Mouse (Mus musculus) CH12.LX (cell line): ENCODE measurements around the gene Htr1f. TPM values are rescaled to one million over a fixed set of nuclear protein-coding genes. Genes with fewer than 3 reads are reported as not detected.

Experiments
- DNase-seq: peaks from one replicate; pipeline ENCODE4 v3.0.0-alpha.2; 2013; ENCODE audit errors: extremely low read depth
- H3K27ac ChIP-seq: 2 replicates; pipeline ENCODE4 v1.5.1; 2012; ENCODE audit warnings: low read depth, mild to moderate bottlenecking, control low read depth, moderate library complexity; ENCODE audit not compliant: insufficient read depth
- H3K27me3 ChIP-seq: replicated peaks from 2 replicates; pipeline ENCODE3; 2012; ENCODE audit warnings: inconsistent platforms
- H3K36me3 ChIP-seq, 2 experiments: replicated peaks in 1 of 2; 2 replicates each; pipeline versions ENCODE3 to v1.6.1; 2012; ENCODE audit warnings: inconsistent platforms in 1 of 2, low read length in 1 of 2, mild to moderate bottlenecking in 1 of 2, mixed read lengths in 1 of 2, moderate library complexity in 1 of 2; ENCODE audit not compliant: control insufficient read depth in 1 of 2, insufficient read depth in 1 of 2
- H3K4me1 ChIP-seq, 2 experiments: 2 replicates each; pipeline ENCODE4 v1.6.1; 2012; ENCODE audit warnings: inconsistent platforms in 1 of 2, moderate library complexity in 1 of 2; ENCODE audit not compliant: insufficient read depth in 2 of 2, control insufficient read depth in 1 of 2
- H3K4me2 ChIP-seq: 2 replicates; pipeline ENCODE4 v1.6.1; 2012; ENCODE audit warnings: low read depth, mild to moderate bottlenecking, control low read depth; ENCODE audit not compliant: poor library complexity, insufficient read depth, severe bottlenecking
- H3K4me3 ChIP-seq, 3 experiments: fragments of 150-350 bp in 1 of 3; sonication (generic) in 1 of 3; replicated peaks in 1 of 3; 2 replicates each; pipeline versions ENCODE3 to v1.5.1; 2011 to 2012; ENCODE audit warnings: low read depth in 2 of 3, low read length in 2 of 3, mild to moderate bottlenecking in 2 of 3, moderate library complexity in 2 of 3, control low read depth in 1 of 3, improper control_type of control experiment in 1 of 3, inconsistent platforms in 1 of 3, mixed read lengths in 1 of 3; ENCODE audit not compliant: poor library complexity in 1 of 3
- H3K79me2 ChIP-seq: replicated peaks from 2 replicates; pipeline ENCODE4 v1.6.1; 2012; ENCODE audit warnings: mild to moderate bottlenecking, moderate library complexity; ENCODE audit not compliant: control insufficient read depth, poor library complexity, insufficient read depth, severe bottlenecking; ENCODE audit errors: extremely low read depth
- H3K9ac ChIP-seq: 2 replicates; pipeline ENCODE4 v1.6.1; 2012; ENCODE audit warnings: low read depth, mild to moderate bottlenecking, control low read depth, moderate library complexity; ENCODE audit not compliant: insufficient read depth
- H3K9me3 ChIP-seq: replicated peaks from 2 replicates; pipeline ENCODE3; 2012; ENCODE audit warnings: low read length, inconsistent platforms, mixed read lengths
- CHD1 ChIP-seq: IDR thresholded peaks from 2 replicates; pipeline ENCODE4 v1.6.1; 2012; ENCODE audit warnings: low read depth, low read length, improper control_type of control experiment, inconsistent platforms
- CHD2 ChIP-seq: IDR thresholded peaks from 2 replicates; pipeline ENCODE4 v1.6.1; 2011; ENCODE audit warnings: low read length, improper control_type of control experiment
- CTCF ChIP-seq, 2 experiments: IDR thresholded peaks in 1 of 2; conservative IDR thresholded peaks in 1 of 2; 2 replicates each; pipeline ENCODE4 v1.5.1; 2011 to 2012; ENCODE audit warnings: low read depth in 2 of 2, low read length in 2 of 2, improper control_type of control experiment in 1 of 2, inconsistent platforms in 1 of 2, mild to moderate bottlenecking in 1 of 2, moderate library complexity in 1 of 2
- ELF1 ChIP-seq: IDR thresholded peaks from 2 replicates; pipeline ENCODE4 v1.6.1; 2014; ENCODE audit warnings: low read depth, mild to moderate bottlenecking, inconsistent platforms, low read length, improper control_type of control experiment
- EP300 ChIP-seq: IDR thresholded peaks from 2 replicates; pipeline ENCODE4 v1.6.1; 2011; ENCODE audit warnings: low read length, improper control_type of control experiment
- ETS1 ChIP-seq: conservative IDR thresholded peaks from 2 replicates; pipeline ENCODE4 v1.6.1; 2012; ENCODE audit warnings: low read depth, mild to moderate bottlenecking, inconsistent platforms, low read length, improper control_type of control experiment, moderate library complexity
- GABPA ChIP-seq: IDR thresholded peaks from 2 replicates; pipeline ENCODE4 v1.6.1; 2012; ENCODE audit warnings: low read depth, low read length, improper control_type of control experiment, inconsistent platforms; ENCODE audit not compliant: insufficient replicate concordance
- JUN ChIP-seq: IDR thresholded peaks from 2 replicates; pipeline ENCODE4 v1.6.1; 2011; ENCODE audit warnings: low read depth, mild to moderate bottlenecking, low read length, improper control_type of control experiment, moderate library complexity; ENCODE audit not compliant: insufficient read depth
- MAFK ChIP-seq: IDR thresholded peaks from 2 replicates; pipeline ENCODE4 v1.6.1; 2011; ENCODE audit warnings: low read length, improper control_type of control experiment; ENCODE audit not compliant: insufficient replicate concordance
- MAX ChIP-seq: IDR thresholded peaks from 2 replicates; pipeline ENCODE4 v1.6.1; 2011; ENCODE audit warnings: low read length, improper control_type of control experiment
- MEF2A ChIP-seq: IDR thresholded peaks from 2 replicates; pipeline ENCODE4 v1.6.1; 2014; ENCODE audit warnings: low read depth, mild to moderate bottlenecking, inconsistent platforms, low read length, improper control_type of control experiment, borderline replicate concordance
- MXI1 ChIP-seq: IDR thresholded peaks from 2 replicates; pipeline ENCODE4 v1.6.1; 2011; ENCODE audit warnings: mild to moderate bottlenecking, low read depth, low read length, improper control_type of control experiment
- POLR2A ChIP-seq: IDR thresholded peaks from 2 replicates; pipeline ENCODE4 v1.6.1; 2011; ENCODE audit warnings: low read depth, mild to moderate bottlenecking, improper control_type of control experiment, low read length
- POLR2AphosphoS2 ChIP-seq: IDR thresholded peaks from 2 replicates; pipeline ENCODE4 v1.6.1; 2011; ENCODE audit warnings: low read depth, low read length, improper control_type of control experiment
- RAD21 ChIP-seq: IDR thresholded peaks from 2 replicates; pipeline ENCODE4 v1.6.1; 2011; ENCODE audit warnings: low read depth, mild to moderate bottlenecking, low read length, improper control_type of control experiment, moderate library complexity
- RCOR1 ChIP-seq: conservative IDR thresholded peaks from 2 replicates; pipeline ENCODE4 v1.6.1; 2012; ENCODE audit warnings: low read depth, mild to moderate bottlenecking, inconsistent platforms, low read length, improper control_type of control experiment
- SIN3A ChIP-seq: IDR thresholded peaks from 2 replicates; pipeline ENCODE4 v1.6.1; 2012; ENCODE audit warnings: low read length, improper control_type of control experiment, inconsistent platforms
- SMC3 ChIP-seq: IDR thresholded peaks from 2 replicates; pipeline ENCODE4 v1.6.1; 2011; ENCODE audit warnings: low read depth, low read length, improper control_type of control experiment
- TCF12 ChIP-seq: IDR thresholded peaks from 2 replicates; pipeline ENCODE4 v1.6.1; 2014; ENCODE audit warnings: low read depth, mild to moderate bottlenecking, inconsistent platforms, low read length, improper control_type of control experiment
- UBTF ChIP-seq: IDR thresholded peaks from 2 replicates; pipeline ENCODE4 v1.6.1; 2012; ENCODE audit warnings: low read depth, mild to moderate bottlenecking, inconsistent platforms, low read length, improper control_type of control experiment, moderate library complexity
- USF1 ChIP-seq: IDR thresholded peaks from 2 replicates; pipeline ENCODE4 v1.6.1; 2014; ENCODE audit warnings: low read depth, mild to moderate bottlenecking, inconsistent platforms, low read length, improper control_type of control experiment
- USF2 ChIP-seq: conservative IDR thresholded peaks from 2 replicates; pipeline ENCODE4 v1.6.1; 2011; ENCODE audit warnings: low read depth, low read length, improper control_type of control experiment
- ZNF384 ChIP-seq: IDR thresholded peaks from 2 replicates; pipeline ENCODE4 v1.6.1; 2012; ENCODE audit warnings: low read depth, low read length, improper control_type of control experiment, inconsistent platforms
- dilution Hi-C: fragments of 300-500 bp; cut with MboI; formaldehyde crosslinking; loops from 2 replicates; pipeline ENCODE4 v1.14.3; 2020; ENCODE audit warnings: low sequenced_read_pairs; ENCODE audit not compliant: extremely low pct_unique_long_range_greater_than_20kb, extremely low pct_ligation_motif_present
- in situ Hi-C: fragments of 300-500 bp; cut with MboI; formaldehyde crosslinking; loops from 3 replicates; pipeline ENCODE4 v1.14.3; 2019; ENCODE audit warnings: low sequenced_read_pairs, low pct_ligation_motif_present, low pct_unique_long_range_greater_than_20kb, mixed read lengths
- polyA plus RNA-seq: library from polyadenylated mRNA; unstranded; fragments of >175 nt; gene quantifications from 2 replicates; pipeline ENCODE4 v1.2.1, GENCODE M21; 2012; ENCODE audit warnings: low read depth; ENCODE audit not compliant: insufficient read length
- total RNA-seq, 2 experiments: library from RNA; depleted of rRNA; stranded (reverse); fragments of 300-350 nt in 1 of 2; fragments of >200 nt in 1 of 2; gene quantifications; 2 replicates each; pipeline ENCODE4 v1.2.3; 2012 to 2014

Htr1f gene
- total and polyA plus RNA-seq, 3 experiments, result not detected

DNA sequence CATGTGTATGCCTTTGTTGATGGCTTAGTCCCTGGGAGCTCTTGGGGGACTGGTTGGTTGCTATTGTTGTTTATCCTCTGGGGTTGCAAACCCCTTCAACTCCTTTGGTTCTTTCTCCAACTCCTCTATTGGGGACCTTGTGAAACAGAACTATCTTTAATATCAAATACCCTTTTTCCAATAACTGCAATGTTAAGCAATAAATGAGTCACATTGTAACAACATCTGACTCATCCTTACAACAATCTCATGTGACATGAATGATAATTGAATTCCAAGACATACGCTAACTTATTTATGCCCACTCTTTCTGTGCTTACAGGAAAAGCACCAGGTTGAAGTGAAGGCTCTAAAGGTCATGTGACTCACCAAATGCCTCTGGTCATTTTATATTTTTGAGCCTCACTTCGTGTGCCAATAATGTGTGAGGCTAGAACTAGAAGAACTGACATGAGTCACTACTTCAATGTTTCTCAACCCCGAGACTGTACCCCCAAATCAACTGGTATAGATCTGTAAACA is 116.3 kb downstream of the Htr1f start:
- Histone ChIP-seq H3K27me3 (no peaks in the 10 kb centered on the region), H3K4me1 (no peaks in the 10 kb centered on the region), H3K9ac (no peak overlapping the region), H3K36me3 (no peaks in the 10 kb centered on the region), H3K9me3 (no peaks in the 10 kb centered on the region), H3K27ac (no peak overlapping the region)
- dilution Hi-C loops, result no loop called here
- no peak for DNase-seq
- no peak for TF ChIP-seq MEF2A
- no peak for TF ChIP-seq TCF12
- TF ChIP-seq USF1, result no peak
- TF ChIP-seq SMC3, result no peak
- TF ChIP-seq MAFK, result no peak
- TF ChIP-seq USF2, result no peak
- no peak for TF ChIP-seq ZNF384
- TF ChIP-seq JUN, result no peak
- TF ChIP-seq ELF1, result no peak
- no peak for TF ChIP-seq EP300
- no peak for TF ChIP-seq ETS1
- TF ChIP-seq CHD2, result no peak
- TF ChIP-seq UBTF, result no peak
- TF ChIP-seq POLR2A, result no peak
- no peak for TF ChIP-seq RCOR1
- no peak for TF ChIP-seq MAX
- TF ChIP-seq RAD21, result no peak
- TF ChIP-seq, all 38 proteins: peak for 0
- no peaks in the 10 kb centered on the region for H3K79me2 ChIP-seq
- no peak overlapping the region for H3K4me3 ChIP-seq
- in situ Hi-C loops, result no loop called here
- H3K4me2 ChIP-seq, result no peak overlapping the region

- Histone ChIP-seq H3K79me2 (no peaks in the 10 kb centered on the region), H3K27me3 (no peaks in the 10 kb centered on the region), H3K27ac (no peak overlapping the region), H3K36me3 (no peaks in the 10 kb centered on the region), H3K9me3 (no peaks in the 10 kb centered on the region), H3K9ac (no peak overlapping the region), H3K4me3 (no peak overlapping the region), H3K4me1 (no peaks in the 10 kb centered on the region), H3K4me2 (no peak overlapping the region)
- no peak for TF ChIP-seq USF1
- TF ChIP-seq SIN3A, result no peak
- TF ChIP-seq MXI1, result no peak
- TF ChIP-seq ETS1, result no peak
- TF ChIP-seq CHD1, result no peak
- no peak for TF ChIP-seq USF2
- no peak for TF ChIP-seq GABPA
- no peak for TF ChIP-seq POLR2AphosphoS2
- no peak for TF ChIP-seq ZNF384
- no peak for TF ChIP-seq CTCF (conservative IDR thresholded peaks at IDR 0.05 in 1 of 2, IDR thresholded peaks at IDR 0.05 in 1 of 2; ENCODE audit: low read depth in 2 of 2, low read length in 2 of 2)
- TF ChIP-seq MAFK, result no peak
- no peak for TF ChIP-seq RCOR1
- no peak for DNase-seq
- in situ Hi-C loops, result no loop called here
- dilution Hi-C loops, result no loop called here
Measured at GRCm38 (mm10) chr16:64987564-64987963, 118.1 kb downstream of the Htr1f start.
